Mouse (Mus musculus): ENCODE measurements around the gene Atf7ip. TPM values are rescaled to one million over a fixed set of nuclear protein-coding genes. Genes with fewer than 3 reads are reported as not detected.
A peak's percentile ranks its signal among the peaks of the same experiment; 100 is the strongest.

Atf7ip gene
- total RNA-seq, 1 experiment from 2014 or later = 211 TPM

- no peak for ATAC-seq (ENCODE audit: extremely low read depth, insufficient number of reproducible peaks, low FRiP score, poor library complexity, severe bottlenecking)
These were observed 41.0 kb downstream of the Atf7ip start for GRCm38 (mm10) chr6:136546987-136547386.

- no peak for ATAC-seq (ENCODE audit: extremely low read depth, insufficient number of reproducible peaks, low FRiP score, poor library complexity, severe bottlenecking)
These were observed 42.2 kb downstream of the Atf7ip start for GRCm38 (mm10) chr6:136548041-136548770.

GRCm38 (mm10) chr6:136548796-136549195, 42.8 kb downstream of the Atf7ip start:
- no peak for ATAC-seq (ENCODE audit: extremely low read depth, insufficient number of reproducible peaks, low FRiP score, poor library complexity, severe bottlenecking)

GRCm38 (mm10) chr6:136549606-136550005, 43.6 kb downstream of the Atf7ip start:
- ATAC-seq (ENCODE audit: extremely low read depth, insufficient number of reproducible peaks, low FRiP score, poor library complexity, severe bottlenecking) = no peak

- ATAC-seq (ENCODE audit: extremely low read depth, insufficient number of reproducible peaks, low FRiP score, poor library complexity, severe bottlenecking) = peak; percentile 61; the same call in 1 of the 2 replicates
These were observed 44.8 kb downstream of the Atf7ip start for GRCm38 (mm10) chr6:136550596-136551304.

- ATAC-seq (ENCODE audit: extremely low read depth, insufficient number of reproducible peaks, low FRiP score, poor library complexity, severe bottlenecking) = no peak
These were observed 45.7 kb downstream of the Atf7ip start for GRCm38 (mm10) chr6:136551550-136552109.

- ATAC-seq (ENCODE audit: extremely low read depth, insufficient number of reproducible peaks, low FRiP score, poor library complexity, severe bottlenecking) = no peak
These were observed 47.2 kb downstream of the Atf7ip start for GRCm38 (mm10) chr6:136553156-136553555.

GRCm38 (mm10) chr6:136553767-136554569, 48.0 kb downstream of the Atf7ip start:
- ATAC-seq (ENCODE audit: extremely low read depth, insufficient number of reproducible peaks, low FRiP score, poor library complexity, severe bottlenecking) = peak; percentile 91

- peak; percentile 30; the same call in 1 of the 2 replicates for ATAC-seq (ENCODE audit: extremely low read depth, insufficient number of reproducible peaks, low FRiP score, poor library complexity, severe bottlenecking)
These were observed 49.0 kb downstream of the Atf7ip start for GRCm38 (mm10) chr6:136554774-136555522.

GRCm38 (mm10) chr6:136555523-136555915, 49.6 kb downstream of the Atf7ip start:
- ATAC-seq (ENCODE audit: extremely low read depth, insufficient number of reproducible peaks, low FRiP score, poor library complexity, severe bottlenecking) = peak; percentile 65; the same call in 1 of the 2 replicates

- no peak for ATAC-seq (ENCODE audit: extremely low read depth, insufficient number of reproducible peaks, low FRiP score, poor library complexity, severe bottlenecking)
These were observed 52.5 kb downstream of the Atf7ip start for GRCm38 (mm10) chr6:136558288-136559005.

- ATAC-seq (ENCODE audit: extremely low read depth, insufficient number of reproducible peaks, low FRiP score, poor library complexity, severe bottlenecking) = no peak
These were observed 60.0 kb downstream of the Atf7ip start for GRCm38 (mm10) chr6:136566002-136566401.

- ATAC-seq (ENCODE audit: extremely low read depth, insufficient number of reproducible peaks, low FRiP score, poor library complexity, severe bottlenecking) = no peak
These were observed 84.8 kb downstream of the Atf7ip start for GRCm38 (mm10) chr6:136590739-136591138.

GRCm38 (mm10) chr6:136594541-136594940, 88.6 kb downstream of the Atf7ip start:
- ATAC-seq (ENCODE audit: extremely low read depth, insufficient number of reproducible peaks, low FRiP score, poor library complexity, severe bottlenecking) = no peak

GRCm38 (mm10) chr6:136602601-136603000, 96.6 kb downstream of the Atf7ip start:
- ATAC-seq (ENCODE audit: extremely low read depth, insufficient number of reproducible peaks, low FRiP score, poor library complexity, severe bottlenecking) = no peak

- ATAC-seq (ENCODE audit: extremely low read depth, insufficient number of reproducible peaks, low FRiP score, poor library complexity, severe bottlenecking) = no peak
These were observed 105.6 kb downstream of the Atf7ip start for GRCm38 (mm10) chr6:136611351-136612215.

- no peak for ATAC-seq (ENCODE audit: extremely low read depth, insufficient number of reproducible peaks, low FRiP score, poor library complexity, severe bottlenecking)
These were observed 106.3 kb downstream of the Atf7ip start for GRCm38 (mm10) chr6:136612312-136612711.
